7 mouse cellular contexts compared by ENCODE assay signal in genomic region chr11:74831191-74831605, GRCm38 (mm10). TPM values are rescaled to one million over a fixed set of nuclear protein-coding genes. Genes with fewer than 3 reads are reported as not detected.
A peak's percentile ranks its signal among the peaks of the same experiment; 100 is the strongest.
DNase-seq lines count a peak whose midpoint lies in the region; ATAC-seq and TF ChIP-seq lines count a peak whose summit lies in the region.

No protein-coding gene starts in this region.

- TF ChIP-seq RAD21 in CH12.LX (IDR thresholded peaks at IDR 0.05; ENCODE audit: low read depth, low read length): no peak

- no peak for TF ChIP-seq POLR2A in CH12.LX (IDR thresholded peaks at IDR 0.05; ENCODE audit: low read depth, low read length)

- WGBS in heart, embryonic 15.5 days: under 1% methylated on average over 35 of the region's 35 CpGs

- dilution Hi-C loops in CH12.LX (cut with MboI; ENCODE audit: extremely low pct_ligation_motif_present, extremely low pct_unique_long_range_greater_than_20kb, low sequenced_read_pairs): no loop called here

- no peaks in the 10 kb centered on the region for H3K27me3 ChIP-seq in CH12.LX (replicated peaks)
- no peaks in the 10 kb centered on the region for H3K27me3 ChIP-seq in heart, embryonic 15.5 days

- DNase-seq in CH12.LX (ENCODE audit: extremely low read depth) (peak; percentile 55), NIH3T3 (ENCODE audit: low read depth) (peak; percentile 69)
- DNase-seq in embryo, embryonic 11 days: peak; percentile 72
- DNase-seq in kidney, postnatal 14 days: peak; percentile 75
- peak; percentile 68 to 77 for DNase-seq in lung, postnatal 4 days
- DNase-seq in spleen, postnatal 4 days (ENCODE audit: low spot score in 2 of 2): peak; percentile 60 to 84

- no peak for TF ChIP-seq EP300 in CH12.LX (IDR thresholded peaks at IDR 0.05; ENCODE audit: low read length)

- H3K9ac ChIP-seq in CH12.LX (ENCODE audit: insufficient read depth, low read depth): peak overlapping the region; percentile 82
- peak overlapping the region; percentile 85 for H3K9ac ChIP-seq in heart, embryonic 15.5 days

- peaks cover under 1 to 21% of the 10 kb centered on the region in 2 experiments for H3K36me3 ChIP-seq in CH12.LX (replicated peaks in 1 of 2; ENCODE audit: control insufficient read depth in 1 of 2, insufficient read depth in 1 of 2, low read length in 1 of 2)
- no peaks in the 10 kb centered on the region for H3K36me3 ChIP-seq in heart, embryonic 15.5 days

- H3K4me2 ChIP-seq in CH12.LX (ENCODE audit: insufficient read depth, low read depth, poor library complexity, severe bottlenecking): peak overlapping the region; percentile 49
- H3K4me2 ChIP-seq in heart, embryonic 15.5 days: peak overlapping the region; percentile 83

- in situ Hi-C loops in CH12.LX (cut with MboI; ENCODE audit: low pct_ligation_motif_present, low pct_unique_long_range_greater_than_20kb, low sequenced_read_pairs): loop anchor here (25.0 kb wide), 1 partner anchor 444 kb away; no protein-coding TSS in a partner anchor

- peak overlapping the region; percentile 61 to 91 (median 68) for H3K4me3 ChIP-seq in CH12.LX (replicated peaks in 1 of 3; ENCODE audit: low read depth in 2 of 3, low read length in 2 of 3, poor library complexity in 1 of 3)
- H3K4me3 ChIP-seq in heart, embryonic 15.5 days: peak overlapping the region; percentile 90

- TF ChIP-seq CTCF in CH12.LX (conservative IDR thresholded peaks at IDR 0.05 in 1 of 2, IDR thresholded peaks at IDR 0.05 in 1 of 2; ENCODE audit: low read depth in 2 of 2, low read length in 2 of 2): no peak

- no peaks in the 10 kb centered on the region for H3K9me3 ChIP-seq in CH12.LX (replicated peaks; ENCODE audit: low read length)
- H3K9me3 ChIP-seq in heart, embryonic 15.5 days (replicated peaks): no peaks in the 10 kb centered on the region

- peak overlapping the region; percentile 81 for H3K27ac ChIP-seq in CH12.LX (ENCODE audit: insufficient read depth, low read depth)
- peak overlapping the region; percentile 97 for H3K27ac ChIP-seq in heart, embryonic 15.5 days

- H3K79me2 ChIP-seq in CH12.LX (replicated peaks; ENCODE audit: control insufficient read depth, extremely low read depth, insufficient read depth, poor library complexity, severe bottlenecking): peaks cover 7% of the 10 kb centered on the region

- no peak for ATAC-seq in heart, embryonic 15.5 days (replicated peaks; ENCODE audit: insufficient number of reproducible peaks, insufficient read depth, low FRiP score, low read depth)

- peaks cover 14 to 69% of the 10 kb centered on the region in 2 experiments for H3K4me1 ChIP-seq in CH12.LX (ENCODE audit: control insufficient read depth in 1 of 2, insufficient read depth in 2 of 2)
- peaks cover 46% of the 10 kb centered on the region for H3K4me1 ChIP-seq in heart, embryonic 15.5 days (replicated peaks)

TF ChIP-seq in CH12.LX, 34 proteins besides CTCF, POLR2A, EP300 and RAD21:
- TF ChIP-seq USF1 (IDR thresholded peaks at IDR 0.05; ENCODE audit: low read depth, low read length) (peak; percentile 45), GABPA (IDR thresholded peaks at IDR 0.05; ENCODE audit: insufficient replicate concordance, low read depth, low read length) (no peak), CHD1 (IDR thresholded peaks at IDR 0.05; ENCODE audit: low read depth, low read length) (peak; percentile 85; the same call in 1 of the 2 replicates), IRF4 (IDR thresholded peaks at IDR 0.05; ENCODE audit: low read depth, low read length) (no peak), SIN3A (IDR thresholded peaks at IDR 0.05; ENCODE audit: low read length) (no peak; the same call in 1 of the 2 replicates), JUN (IDR thresholded peaks at IDR 0.05; ENCODE audit: insufficient read depth, low read depth, low read length) (no peak), USF2 (conservative IDR thresholded peaks at IDR 0.05; ENCODE audit: low read depth, low read length) (no peak), MAZ (IDR thresholded peaks at IDR 0.05; ENCODE audit: low read depth, low read length) (no peak), ZKSCAN1 (IDR thresholded peaks at IDR 0.05; ENCODE audit: borderline replicate concordance, low read depth, low read length) (no peak), ZC3H11A (IDR thresholded peaks at IDR 0.05; ENCODE audit: low read depth, low read length) (no peak), MEF2A (IDR thresholded peaks at IDR 0.05; ENCODE audit: borderline replicate concordance, low read depth, low read length) (no peak), KAT2A (IDR thresholded peaks at IDR 0.05; ENCODE audit: insufficient replicate concordance, low read length) (no peak), SMC3 (IDR thresholded peaks at IDR 0.05; ENCODE audit: low read depth, low read length) (no peak), NRF1 (IDR thresholded peaks at IDR 0.05; ENCODE audit: low read depth, low read length) (no peak), TCF12 (IDR thresholded peaks at IDR 0.05; ENCODE audit: low read depth, low read length) (no peak), PAX5 (IDR thresholded peaks at IDR 0.05; ENCODE audit: low read length) (no peak), RCOR1 (conservative IDR thresholded peaks at IDR 0.05; ENCODE audit: low read depth, low read length) (no peak), TBP (conservative IDR thresholded peaks at IDR 0.05; ENCODE audit: low read depth, low read length) (no peak), HCFC1 (IDR thresholded peaks at IDR 0.05; ENCODE audit: low read depth, low read length) (no peak), MAX (IDR thresholded peaks at IDR 0.05; ENCODE audit: low read length) (peak; percentile 67), MAFK (IDR thresholded peaks at IDR 0.05; ENCODE audit: insufficient replicate concordance, low read length) (no peak), POLR2AphosphoS2 (IDR thresholded peaks at IDR 0.05; ENCODE audit: low read depth, low read length) (no peak; the same call in 1 of the 2 replicates), ETS1 (conservative IDR thresholded peaks at IDR 0.05; ENCODE audit: low read depth, low read length) (no peak), ZMIZ1 (IDR thresholded peaks at IDR 0.05; ENCODE audit: low read depth, low read length) (no peak), CHD2 (IDR thresholded peaks at IDR 0.05; ENCODE audit: low read length) (no peak), ZNF384 (IDR thresholded peaks at IDR 0.05; ENCODE audit: low read depth, low read length) (no peak), JUND (conservative IDR thresholded peaks at IDR 0.05; ENCODE audit: low read depth, low read length) (no peak), E2F4 (IDR thresholded peaks at IDR 0.05; ENCODE audit: insufficient replicate concordance, low read depth, low read length) (no peak), MYC (IDR thresholded peaks at IDR 0.05; ENCODE audit: low read depth, low read length) (no peak), ELF1 (IDR thresholded peaks at IDR 0.05; ENCODE audit: low read depth, low read length) (peak; percentile 78), MXI1 (IDR thresholded peaks at IDR 0.05; ENCODE audit: low read depth, low read length) (peak; percentile 55; the same call in 1 of the 2 replicates), BHLHE40 (IDR thresholded peaks at IDR 0.05; ENCODE audit: low read depth, low read length) (no peak), UBTF (IDR thresholded peaks at IDR 0.05; ENCODE audit: low read depth, low read length) (no peak; the same call in 1 of the 2 replicates), NELFE (IDR thresholded peaks at IDR 0.05; ENCODE audit: low read depth, low read length) (peak; percentile 1; the same call in 1 of the 2 replicates)
TF ChIP-seq in CH12.LX: peak in this region for 6.

RNA-seq across cellular contexts. Expression of gene Mnt, which starts 0.5 kb away (rescaled TPM):
- total RNA-seq in CH12.LX (2012; rRNA removed): 3.6 and 4.7 TPM in 2 replicates
- total RNA-seq in CH12.LX (2014; rRNA removed): 1.4 and 1.6 TPM in 2 replicates
- 29.0 and 30.6 TPM in 2 replicates for polyA plus RNA-seq in CH12.LX (2012; ENCODE audit: insufficient read length, low read depth)
- 3.0 and 3.7 TPM in 2 replicates for polyA plus RNA-seq in heart, embryonic 15.5 days (2015; fragmentation: Nextera tagmentation; extraction: Ambion mirVana)
